Mouse (Mus musculus): Measurements from ENCODE around the gene Gpc6.

Gpc6 gene

DNA sequence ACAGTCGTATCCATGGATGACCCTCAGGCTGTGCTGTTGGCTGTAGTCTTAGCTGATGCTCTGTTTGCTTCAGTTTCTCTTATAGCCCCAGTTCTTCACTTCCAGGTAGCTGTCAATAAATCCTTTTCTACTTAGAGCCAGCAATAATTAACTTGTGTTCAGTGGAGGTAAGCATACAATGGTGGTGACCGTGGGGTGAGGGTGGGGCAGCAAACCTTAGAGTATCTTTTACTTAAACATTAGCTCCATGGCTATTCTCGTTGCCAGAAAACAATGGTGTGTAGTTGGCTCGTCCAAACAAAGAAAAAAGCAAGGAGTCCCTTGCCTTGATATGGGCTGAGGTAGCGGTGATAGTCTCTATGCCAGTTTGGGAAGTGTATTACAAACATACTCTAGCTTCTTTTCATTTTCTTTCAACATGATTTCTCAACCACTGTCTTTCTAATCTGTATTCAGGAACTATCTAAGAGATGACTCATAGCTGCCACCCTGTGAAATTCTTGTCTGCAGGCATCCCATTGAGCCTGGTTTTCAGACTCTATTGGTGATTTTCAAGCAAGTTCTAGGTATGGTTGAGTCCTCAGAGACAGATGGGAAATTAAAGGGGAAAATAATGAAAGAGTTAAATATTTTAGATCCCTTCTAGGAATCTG lies 22.9 kb downstream of the Gpc6 start:
- DNase-seq (ENCODE audit: low spot score), result no peak

DNA sequence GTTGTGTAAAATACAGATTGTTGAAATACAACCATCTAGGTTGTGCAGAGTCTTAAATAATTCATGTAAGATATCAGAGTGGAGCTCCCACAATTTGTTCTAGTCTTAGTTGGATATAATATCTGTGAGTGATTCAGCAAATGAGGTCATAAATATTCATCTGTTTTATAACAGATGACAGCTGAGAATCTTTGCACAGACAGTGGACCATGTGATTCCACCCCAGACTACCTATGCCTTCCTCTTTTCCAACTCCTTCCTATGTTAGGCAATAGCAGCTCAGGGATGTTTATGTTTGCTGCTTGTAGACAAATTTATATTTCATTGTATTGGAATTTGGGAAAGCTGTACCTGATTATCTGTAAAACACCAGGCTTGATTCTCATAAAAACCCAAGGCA lies 32.0 kb downstream of the Gpc6 start:
- DNase-seq (ENCODE audit: low spot score), result no peak

DNA sequence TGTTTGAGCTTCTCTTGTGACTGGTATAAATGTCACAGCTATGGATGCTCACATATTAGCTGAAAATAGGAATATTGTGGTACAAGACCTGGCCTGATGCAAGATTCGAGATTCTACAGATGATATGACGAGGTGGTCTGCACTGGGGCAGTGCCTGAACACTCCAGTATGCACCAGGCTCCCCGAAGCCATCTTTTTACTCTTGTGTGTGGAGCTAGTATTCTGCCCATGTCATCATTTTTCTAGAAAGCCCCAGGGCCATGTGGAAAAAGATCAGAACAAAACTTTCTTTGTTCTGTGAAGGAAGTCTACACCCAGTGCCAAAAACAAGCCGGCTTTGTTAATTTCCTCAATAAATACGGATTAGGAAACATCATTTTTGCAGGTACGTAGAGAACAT lies 39.7 kb downstream of the Gpc6 start:
- DNase-seq (ENCODE audit: low spot score), result no peak

DNA sequence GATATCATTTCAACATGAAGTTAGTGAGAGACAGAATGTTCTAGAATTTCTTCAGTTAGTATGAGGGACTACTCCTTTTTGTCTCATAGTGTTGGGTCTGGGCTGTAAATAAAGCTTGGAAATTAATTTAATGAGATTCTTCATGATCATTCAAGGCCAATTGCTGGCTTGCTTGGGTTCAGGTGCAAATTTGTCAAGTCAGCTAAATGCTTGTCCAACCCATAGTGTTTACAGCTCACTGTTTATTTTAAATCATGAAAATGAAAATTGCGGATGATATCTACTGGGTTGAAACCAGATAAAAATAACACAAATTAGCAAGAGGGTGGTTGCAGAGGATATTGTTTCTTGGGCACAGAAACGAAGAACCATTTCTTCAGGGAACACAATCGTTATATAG lies 49.6 kb downstream of the Gpc6 start:
- DNase-seq (ENCODE audit: low spot score), result no peak

DNA sequence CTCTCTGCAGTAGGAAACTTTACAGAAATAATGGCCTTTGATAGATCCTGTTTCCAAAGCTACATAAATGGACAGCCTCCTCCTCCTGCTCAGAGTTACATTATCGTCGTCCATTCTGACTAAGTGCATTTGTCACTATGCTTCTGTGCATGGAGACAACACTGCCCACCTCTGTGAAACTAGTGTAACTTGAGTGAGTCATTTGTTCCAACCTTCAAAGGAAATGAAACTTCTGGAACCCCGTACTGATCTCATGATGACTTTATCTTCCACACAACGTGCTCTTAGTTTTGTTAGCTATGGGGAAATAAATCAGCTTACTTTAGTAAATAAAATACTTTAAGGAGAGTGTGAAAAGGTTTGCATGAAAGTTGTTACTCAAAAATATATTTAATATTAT lies 50.1 kb downstream of the Gpc6 start:
- DNase-seq (ENCODE audit: low spot score), result no peak

DNA sequence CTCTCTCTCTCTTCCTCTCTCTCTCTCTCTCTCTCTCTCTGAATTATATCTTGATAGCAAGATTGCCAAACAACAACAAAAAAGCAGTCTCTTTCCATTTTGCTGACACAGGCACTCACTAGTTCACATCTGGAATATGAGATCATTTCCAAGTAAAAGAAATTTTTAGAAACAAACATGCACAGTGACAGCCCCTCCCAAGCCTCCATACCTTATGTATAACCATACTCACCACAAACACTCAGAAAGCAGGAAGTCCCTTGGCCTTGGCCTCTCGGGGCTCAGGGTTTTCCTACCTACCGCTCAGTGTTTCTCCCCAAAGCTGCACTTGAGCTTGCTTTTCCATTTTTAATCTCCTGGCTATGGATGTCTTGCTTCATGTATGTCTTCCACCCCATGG lies 52.1 kb downstream of the Gpc6 start:
- no peak for DNase-seq (ENCODE audit: low spot score)

DNA sequence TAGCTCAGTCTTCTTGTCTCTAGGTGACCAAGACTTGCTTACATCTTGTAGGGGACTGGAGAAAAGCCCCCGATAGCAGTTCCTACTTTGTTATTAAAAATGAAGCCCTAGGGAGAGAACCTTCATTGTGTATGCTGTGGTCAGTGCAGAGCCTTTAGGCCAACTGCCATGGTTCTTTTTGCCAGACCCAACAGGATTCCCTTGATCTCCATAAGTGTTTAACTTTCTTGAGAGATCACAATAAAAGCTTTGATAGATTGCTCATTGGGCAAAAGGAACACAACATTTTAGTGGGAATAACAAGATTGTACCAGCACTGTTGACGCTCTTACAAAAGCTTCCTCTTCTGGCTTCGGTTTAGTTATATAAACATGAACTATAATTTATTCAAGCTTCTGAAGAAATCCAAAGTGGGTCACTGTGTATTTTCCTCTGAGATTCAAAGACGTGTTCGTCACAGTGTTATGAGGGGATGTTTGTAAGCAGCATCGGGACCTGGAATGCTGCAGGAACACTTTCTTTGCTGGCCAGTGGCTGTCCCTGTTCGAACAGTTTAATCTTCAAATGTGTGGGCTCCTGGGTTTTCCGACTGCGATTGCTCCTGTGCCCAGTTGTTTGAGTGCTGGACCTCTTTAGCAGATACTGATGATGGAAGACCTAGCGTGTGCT lies 54.7 kb downstream of the Gpc6 start:
- DNase-seq (ENCODE audit: low spot score), result no peak

DNA sequence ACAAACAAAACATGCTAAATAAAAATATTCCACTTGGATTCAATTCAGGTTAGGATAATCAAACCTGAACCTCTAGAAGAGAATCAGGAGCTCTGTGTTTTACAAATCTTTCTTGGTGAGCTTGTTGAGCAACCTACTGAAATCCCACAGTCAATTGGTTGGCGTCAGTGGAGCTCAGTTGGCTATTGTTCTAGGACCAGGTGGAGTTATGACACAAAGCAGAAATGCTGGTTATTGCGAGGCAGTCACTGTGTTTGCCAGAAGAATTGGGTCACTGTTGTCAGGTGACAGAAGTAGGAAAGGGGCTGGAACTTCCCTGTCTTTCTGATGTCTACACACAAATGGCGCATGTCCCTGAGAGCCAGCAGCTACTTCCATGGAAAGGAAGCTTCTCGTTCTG lies 56.6 kb downstream of the Gpc6 start:
- no peak for DNase-seq (ENCODE audit: low spot score)

DNA sequence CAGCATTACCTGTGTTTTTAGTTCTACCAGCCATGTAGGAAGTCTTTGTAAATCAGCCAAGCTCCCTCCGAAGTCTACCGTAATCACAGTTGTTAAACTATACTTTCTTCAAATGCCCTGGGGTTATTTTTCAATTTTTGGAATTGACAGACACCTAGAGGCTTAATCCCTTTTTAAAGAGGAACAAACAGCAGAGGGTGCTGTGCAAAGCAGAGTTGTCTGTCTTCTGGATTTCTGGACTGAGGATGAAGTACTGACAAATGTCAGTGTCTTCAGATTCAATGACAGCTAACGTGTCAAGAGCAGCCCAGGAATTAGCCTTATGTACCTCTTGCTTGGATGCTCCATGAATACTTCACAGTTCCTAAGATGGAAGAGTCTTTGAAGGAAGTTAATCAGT lies 62.2 kb downstream of the Gpc6 start:
- DNase-seq (ENCODE audit: low spot score), result no peak

DNA sequence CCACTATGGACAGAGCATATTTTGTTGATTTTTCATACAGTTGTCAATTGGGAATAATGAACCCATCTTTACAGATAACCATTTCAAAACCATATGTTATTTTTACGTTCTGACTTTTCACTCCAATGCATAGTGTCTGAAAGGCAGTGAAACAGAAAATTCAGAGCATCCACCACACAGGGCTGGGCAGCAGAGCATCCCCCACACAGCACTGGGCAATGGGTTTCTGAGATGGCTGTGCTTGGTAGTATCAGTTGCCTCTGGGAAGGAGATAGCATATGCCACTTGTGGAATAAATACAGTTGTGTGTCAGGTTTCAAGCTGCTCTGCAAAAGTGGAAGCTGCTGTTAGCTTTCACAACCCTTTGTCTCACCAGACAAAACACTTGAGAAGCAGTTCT lies 75.3 kb downstream of the Gpc6 start:
- no peak for DNase-seq (ENCODE audit: low spot score)

DNA sequence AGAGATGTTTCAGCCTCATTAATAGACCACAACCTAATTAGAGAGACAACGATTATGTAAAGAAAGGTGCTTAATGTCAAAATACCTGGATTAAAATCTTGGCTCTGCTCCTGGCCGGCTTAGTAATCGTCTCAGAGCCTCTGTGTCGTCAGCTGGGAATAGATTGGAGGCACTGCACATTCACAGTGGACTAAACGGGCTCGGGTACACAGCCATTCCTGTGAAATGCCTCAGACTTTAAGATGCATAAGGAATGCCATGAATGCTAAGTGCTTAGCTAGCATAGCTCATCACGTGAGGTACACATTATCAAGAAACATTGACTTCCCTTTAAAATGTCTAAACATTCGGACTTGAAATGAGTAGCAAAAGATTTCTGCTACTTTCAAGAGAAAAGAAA lies 77.2 kb downstream of the Gpc6 start:
- no peak for DNase-seq (ENCODE audit: low spot score)

DNA sequence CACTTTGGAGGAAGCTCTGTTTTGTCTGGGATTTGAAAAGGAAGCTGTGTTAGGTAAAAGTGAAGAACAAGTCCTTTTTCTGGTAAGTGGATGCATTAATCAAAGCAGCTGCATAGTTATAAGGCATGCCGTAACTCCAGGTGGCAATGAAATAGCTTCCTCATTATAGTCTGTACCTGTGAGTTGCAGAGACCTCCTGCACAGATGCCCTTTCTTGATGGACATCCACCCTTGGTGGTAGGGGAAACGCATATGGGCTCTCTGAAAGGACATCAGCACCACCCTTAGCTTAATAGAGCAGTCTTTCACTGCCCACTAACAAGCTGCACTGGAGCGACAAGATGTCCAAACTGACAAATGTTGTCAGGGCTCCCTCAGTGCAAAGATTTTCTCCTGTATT lies 83.7 kb downstream of the Gpc6 start:
- no peak for DNase-seq (ENCODE audit: low spot score)

DNA sequence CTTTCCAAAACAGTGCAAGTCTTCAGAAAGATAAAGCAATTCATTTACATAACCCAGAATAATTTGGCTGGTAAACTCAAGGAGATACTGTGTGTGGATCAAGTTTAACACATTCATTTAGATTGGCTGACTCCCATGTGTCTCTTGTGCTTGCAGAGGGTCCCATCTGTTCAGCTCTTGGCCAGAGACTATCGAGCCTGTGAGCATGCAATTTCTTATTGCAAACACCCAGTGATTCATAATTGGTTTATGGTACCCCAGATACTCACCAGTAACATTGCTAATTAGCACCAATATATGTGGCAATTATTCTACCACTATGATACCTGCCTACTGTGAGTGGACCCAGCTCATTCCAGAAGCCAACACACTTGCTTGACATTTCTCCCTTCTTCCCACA lies 87.9 kb downstream of the Gpc6 start:
- DNase-seq (ENCODE audit: low spot score), result no peak

DNA sequence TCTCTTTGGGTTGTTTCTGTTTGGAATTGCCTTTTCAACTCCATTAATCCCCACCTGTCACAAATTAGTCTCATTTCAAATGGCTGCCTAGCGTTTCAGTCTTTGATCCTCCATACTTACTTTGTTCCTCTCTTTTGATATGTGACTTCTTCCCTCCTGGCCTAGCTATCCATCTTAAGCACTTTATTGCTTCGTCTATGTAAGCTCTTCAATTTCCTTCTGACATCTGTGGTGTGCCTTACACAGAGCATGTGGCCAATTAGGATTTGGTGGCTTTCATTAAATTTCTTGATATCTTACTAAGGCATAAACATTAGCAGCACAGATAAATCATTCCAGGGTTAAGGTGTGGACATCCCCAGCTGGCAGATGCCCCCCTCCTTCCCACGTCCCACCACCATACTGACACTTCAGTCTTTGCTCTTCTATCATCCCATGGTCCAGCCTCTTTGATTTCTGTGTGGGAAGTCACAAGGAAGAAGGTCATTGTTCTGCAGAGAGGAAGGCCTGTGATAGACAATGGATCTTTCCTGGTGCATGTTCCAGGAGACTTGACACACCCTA lies 88.5 kb downstream of the Gpc6 start:
- DNase-seq (ENCODE audit: low spot score), result no peak

DNA sequence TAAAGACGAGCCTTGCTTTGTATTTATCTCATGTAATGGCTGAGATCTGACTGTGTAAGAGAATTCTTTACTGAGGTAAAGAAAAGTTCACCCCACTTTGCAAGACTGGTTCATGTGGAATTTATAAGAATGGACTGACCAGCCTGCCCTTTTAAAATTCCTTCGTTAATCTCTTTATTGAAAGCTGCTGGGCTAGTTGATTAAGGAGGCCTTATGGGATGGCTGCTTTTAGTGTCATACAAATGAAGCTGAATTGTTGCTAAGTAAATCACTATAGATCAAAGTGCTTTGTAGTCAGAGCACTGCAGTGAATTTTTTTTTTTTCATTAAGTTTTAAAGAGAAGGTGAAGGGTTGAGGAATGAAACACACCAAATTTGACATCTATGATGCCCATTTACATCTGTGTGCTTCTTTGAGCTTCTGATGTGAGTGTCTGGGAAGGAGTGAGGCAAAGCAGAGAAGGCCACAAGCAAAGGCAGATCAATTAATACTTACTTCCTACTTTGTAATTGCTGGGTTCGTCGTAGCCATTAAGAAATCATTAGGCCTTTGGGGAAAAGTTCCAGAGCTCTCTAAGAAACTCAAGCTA lies 90.3 kb downstream of the Gpc6 start:
- no peak for DNase-seq (ENCODE audit: low spot score)

DNA sequence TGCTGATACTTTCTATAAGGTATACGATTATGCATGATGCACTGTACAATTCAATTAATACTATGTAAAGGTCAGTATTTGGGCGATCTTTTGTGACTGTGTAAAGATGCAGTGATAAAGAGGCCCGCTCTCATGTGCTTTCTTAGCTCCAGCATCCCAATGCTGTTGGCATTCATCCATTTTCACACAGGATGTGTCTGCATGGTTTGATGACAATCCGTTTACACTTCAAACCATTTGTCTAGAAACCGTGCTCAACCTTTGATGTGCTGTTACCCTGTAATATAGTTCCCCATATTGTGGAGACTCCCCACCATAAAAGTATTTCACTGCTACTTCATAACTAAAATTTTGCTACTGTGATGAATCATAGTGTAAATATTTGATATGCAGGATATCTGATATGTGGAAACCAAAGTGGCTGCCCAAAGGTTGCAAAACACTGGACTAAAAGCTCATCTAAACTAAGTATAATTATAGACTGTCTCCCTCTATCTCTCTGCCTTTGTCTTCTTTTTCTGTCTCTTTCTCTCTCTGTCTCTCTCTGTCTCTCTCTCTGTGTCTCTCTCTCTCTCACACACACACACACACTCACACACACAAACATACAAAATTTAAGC lies 97.2 kb downstream of the Gpc6 start:
- DNase-seq (ENCODE audit: low spot score), result no peak

DNA sequence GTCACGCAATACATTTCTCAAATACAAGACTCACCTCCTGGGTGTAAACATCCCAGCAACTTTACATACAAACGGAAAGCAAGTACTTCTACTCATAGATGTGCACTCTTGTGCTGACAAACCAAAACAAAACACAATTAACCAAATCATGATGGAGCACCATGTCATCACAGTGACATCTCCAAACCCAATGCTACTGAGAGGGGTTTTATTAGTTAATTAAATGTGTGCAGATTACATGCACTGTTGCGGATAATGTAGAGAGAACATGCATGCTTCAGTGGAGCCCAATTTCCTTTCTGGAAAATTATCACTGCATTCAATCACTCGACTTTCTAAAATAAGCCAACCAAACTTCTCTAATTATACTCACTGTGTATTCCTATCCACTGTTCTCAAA lies 109.0 kb downstream of the Gpc6 start:
- DNase-seq (ENCODE audit: low spot score), result no peak

DNA sequence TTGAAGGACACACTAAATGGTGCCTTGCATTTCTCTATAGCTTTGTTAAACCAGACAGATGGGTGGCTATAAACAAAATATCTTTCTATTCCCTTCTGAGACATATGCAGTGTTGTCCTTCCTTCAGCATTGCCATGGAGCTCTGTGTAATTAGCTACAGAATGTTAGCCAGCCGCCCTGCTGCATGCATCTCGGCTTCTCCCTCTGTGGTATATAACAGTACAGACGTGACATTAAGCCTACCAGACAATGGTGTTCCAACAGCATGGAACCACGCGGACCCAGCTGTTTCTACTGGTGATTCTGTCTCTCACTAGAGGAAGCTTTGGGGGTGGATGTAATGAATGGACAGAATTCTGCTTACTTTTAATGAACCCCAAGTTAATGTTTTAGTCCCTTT lies 115.9 kb downstream of the Gpc6 start:
- DNase-seq (ENCODE audit: low spot score), result no peak

DNA sequence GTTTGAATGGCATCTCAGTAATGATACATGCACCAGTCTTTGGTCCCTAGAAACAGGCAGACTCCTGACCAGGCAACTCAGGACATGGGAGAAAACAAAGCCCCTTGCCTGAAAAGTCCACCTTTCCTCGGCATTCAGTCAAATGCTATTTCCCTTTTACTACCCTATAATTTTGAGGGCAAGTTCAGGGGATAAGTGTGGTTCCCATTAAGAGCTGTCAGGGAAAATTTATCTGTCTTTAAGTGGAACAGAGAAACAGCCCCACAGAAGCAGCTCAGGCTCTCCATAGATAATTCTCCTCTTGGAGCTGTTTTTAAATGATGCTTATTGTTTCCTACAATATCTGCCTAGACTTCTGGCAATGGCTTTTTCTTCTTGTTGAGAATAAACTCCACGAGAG lies 123.8 kb downstream of the Gpc6 start:
- no peak for DNase-seq (ENCODE audit: low spot score)

DNA sequence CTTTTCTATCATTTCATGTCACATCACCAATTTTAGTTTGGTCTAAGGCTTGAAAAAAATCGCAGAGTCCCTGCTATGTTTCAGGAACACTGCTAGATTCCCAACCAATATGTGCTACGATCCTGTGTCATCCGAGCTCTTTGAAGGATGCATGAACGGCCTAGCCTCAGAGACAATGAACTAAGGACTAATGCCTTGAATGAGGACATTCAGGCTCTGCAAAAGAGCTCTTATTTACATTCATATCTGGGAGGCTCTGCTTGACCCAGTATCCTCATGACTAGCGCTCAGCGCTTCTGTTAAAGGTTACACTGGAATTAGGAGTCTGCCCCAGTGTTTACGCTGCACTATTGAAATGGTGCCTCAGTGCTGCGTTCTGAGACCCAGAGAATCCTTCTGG lies 125.8 kb downstream of the Gpc6 start:
- DNase-seq (ENCODE audit: low spot score), result no peak

DNA sequence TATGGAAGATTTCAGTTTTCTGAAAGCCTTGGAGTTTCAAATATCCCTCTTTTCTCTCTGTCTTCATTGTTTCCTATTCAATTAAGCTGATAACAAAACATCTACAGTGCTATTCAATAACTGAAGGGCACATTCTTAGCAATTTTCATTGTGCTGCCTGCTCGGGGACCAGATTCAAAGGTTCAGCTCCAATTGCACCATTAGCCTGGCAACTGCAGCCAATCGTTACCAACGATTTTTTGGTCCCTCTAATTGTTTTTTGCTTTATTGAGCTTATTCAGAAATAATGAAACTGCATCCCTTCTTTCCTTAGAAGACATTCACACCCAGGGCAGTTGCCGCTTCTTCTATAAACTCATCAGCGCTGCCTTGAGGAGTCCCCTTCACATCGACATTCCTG lies 128.2 kb downstream of the Gpc6 start:
- DNase-seq (ENCODE audit: low spot score), result no peak

DNA sequence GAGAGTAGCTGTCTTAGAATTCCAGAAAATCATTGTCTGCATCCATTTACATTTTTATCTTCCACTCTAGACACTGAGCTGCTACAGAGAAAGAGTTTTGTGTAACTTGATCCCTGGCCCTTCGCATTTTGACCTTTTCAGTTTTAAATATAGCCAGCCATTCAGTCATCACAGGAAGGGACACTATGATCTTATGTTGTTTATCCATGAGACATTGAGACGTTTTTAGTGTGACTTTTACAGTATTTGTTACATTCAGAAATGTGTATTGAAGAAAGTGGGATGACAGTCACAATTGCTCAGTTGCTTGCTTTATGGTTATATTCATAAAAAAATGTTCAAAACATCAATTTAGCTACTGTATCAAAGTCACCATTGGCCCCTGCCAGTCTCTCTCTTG lies 130.0 kb downstream of the Gpc6 start:
- DNase-seq (ENCODE audit: low spot score), result no peak

DNA sequence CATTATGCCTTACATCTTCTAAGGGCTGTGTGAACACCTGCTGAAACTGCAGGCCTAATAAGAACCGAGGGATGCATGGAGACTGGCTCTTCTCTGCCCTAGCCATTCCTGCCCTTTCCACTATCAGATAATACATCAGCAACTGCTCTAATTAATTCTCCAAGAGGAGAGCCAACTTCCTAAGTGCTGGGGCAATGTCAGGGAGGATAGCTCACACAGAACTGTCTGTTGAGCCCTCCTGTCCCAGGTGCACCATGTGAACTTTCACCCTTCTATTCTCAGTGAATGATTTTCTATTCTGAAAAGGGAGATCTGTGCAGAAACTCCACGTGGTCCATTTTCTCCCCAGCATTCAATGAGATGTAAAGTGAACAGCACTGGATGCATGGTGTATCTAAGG lies 136.0 kb downstream of the Gpc6 start:
- no peak for DNase-seq (ENCODE audit: low spot score)

Data from ovary, adult 18-20 months (tissue).